ENCODE assay signal across 8 mouse cellular contexts in the genomic region with DNA sequence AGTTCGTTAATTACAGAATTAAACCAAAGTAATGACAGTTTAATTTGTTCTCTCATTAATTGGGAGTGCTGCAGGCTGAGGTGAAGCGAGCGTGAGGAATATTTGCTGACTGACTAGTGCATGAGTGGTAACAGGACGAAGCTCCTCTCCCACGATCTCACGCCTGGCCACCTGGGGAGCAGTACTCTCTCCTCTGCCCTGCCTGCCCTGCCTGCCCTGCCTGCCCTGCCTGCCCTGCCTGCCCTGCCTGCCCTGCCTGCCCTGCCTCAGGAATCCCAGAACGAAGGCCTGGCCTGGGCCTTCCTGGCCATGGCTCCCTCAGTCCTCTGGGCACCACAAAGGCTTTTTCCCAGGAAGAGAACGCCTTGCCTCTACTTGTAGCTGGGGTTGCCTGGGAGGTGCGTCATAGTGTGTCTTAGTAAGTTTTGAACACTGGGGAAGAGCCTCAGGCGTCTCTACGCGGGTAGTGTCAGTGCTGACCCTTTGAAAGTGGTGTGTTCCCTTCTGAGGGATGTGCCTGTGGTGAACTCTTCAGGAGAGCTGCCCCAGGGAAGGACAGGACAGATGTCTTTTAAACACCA.
DNase-seq lines count a peak whose midpoint lies in the region; ATAC-seq and TF ChIP-seq lines count a peak whose summit lies in the region.

No protein-coding gene starts in this region.

- TF ChIP-seq CTCF in left cerebral cortex, adult 2 months (IDR thresholded peaks at IDR 0.05) = no peak
- no peak for TF ChIP-seq CTCF in kidney, postnatal 0 days (IDR thresholded peaks at IDR 0.05; ENCODE audit: low read depth)

- peak overlapping the region; percentile 42 for H3K4me3 ChIP-seq in left cerebral cortex, adult 2 months
- H3K4me3 ChIP-seq in forebrain, embryonic 14.5 days (ENCODE audit: low read depth, low read length) = peak overlapping the region; percentile 19
- peak overlapping the region; percentile 9; the same call in 1 of the 2 replicates for H3K4me3 ChIP-seq in kidney, postnatal 0 days (replicated peaks; ENCODE audit: low read depth, low read length)
- H3K4me3 ChIP-seq in neural tube, embryonic 14.5 days (ENCODE audit: low read depth, low read length) = peak overlapping the region; percentile 13; the same call in 1 of the 2 replicates

- peak overlapping the region; percentile 35; the same call in 1 of the 2 replicates for H3K9ac ChIP-seq in forebrain, embryonic 14.5 days (ENCODE audit: low read length)
- no peak overlapping the region for H3K9ac ChIP-seq in kidney, postnatal 0 days (ENCODE audit: low read depth, low read length)
- H3K9ac ChIP-seq in neural tube, embryonic 14.5 days (replicated peaks; ENCODE audit: low read depth, low read length) = no peak overlapping the region; the same call in 1 of the 2 replicates

- DNase-seq in left cerebral cortex, adult 2 months (ENCODE audit: extremely low spot score in 1 of 2, low spot score in 2 of 2) = no peak
- DNase-seq in left cerebral cortex, adult 18-20 months (ENCODE audit: low spot score in 2 of 2) = no peak
- peak; percentile 48 for DNase-seq in forebrain, embryonic 14.5 days (ENCODE audit: low spot score)
- peak; percentile 58 for DNase-seq in kidney, postnatal 0 days (ENCODE audit: low spot score)
- DNase-seq in layer of hippocampus, postnatal 36 days = no peak
- DNase-seq in frontal cortex, postnatal 10 days (ENCODE audit: low spot score in 2 of 2) = no peak

- peaks cover 7% of the 10 kb centered on the region; the same call in 1 of the 2 replicates for H3K27me3 ChIP-seq in forebrain, embryonic 14.5 days (replicated peaks; ENCODE audit: control insufficient read depth, insufficient read depth, low read length)
- no peaks in the 10 kb centered on the region for H3K27me3 ChIP-seq in kidney, postnatal 0 days (ENCODE audit: insufficient read depth, low read length)
- no peaks in the 10 kb centered on the region for H3K27me3 ChIP-seq in neural tube, embryonic 14.5 days (ENCODE audit: control insufficient read depth, insufficient read depth, low read length)

- H3K36me3 ChIP-seq in forebrain, embryonic 14.5 days (ENCODE audit: control insufficient read depth, insufficient read depth, low read length) = no peaks in the 10 kb centered on the region
- H3K36me3 ChIP-seq in kidney, postnatal 0 days (ENCODE audit: insufficient read depth, low read length) = no peaks in the 10 kb centered on the region
- H3K36me3 ChIP-seq in neural tube, embryonic 14.5 days (ENCODE audit: control insufficient read depth, insufficient read depth, low read length) = no peaks in the 10 kb centered on the region

- H3K27ac ChIP-seq in left cerebral cortex, adult 2 months = no peak overlapping the region
- peak overlapping the region; percentile 79 for H3K27ac ChIP-seq in forebrain, embryonic 14.5 days (ENCODE audit: low read depth, low read length)
- H3K27ac ChIP-seq in kidney, postnatal 0 days = no peak overlapping the region
- peak overlapping the region; percentile 70 for H3K27ac ChIP-seq in neural tube, embryonic 14.5 days (ENCODE audit: low read depth, low read length)

- WGBS in forebrain, embryonic 14.5 days = 7% methylated on average over 12 of the region's 12 CpGs
- WGBS in kidney, postnatal 0 days = 26% methylated on average over 12 of the region's 12 CpGs
- WGBS in neural tube, embryonic 14.5 days = 13% methylated on average over 12 of the region's 12 CpGs

- H3K9me3 ChIP-seq in forebrain, embryonic 14.5 days (replicated peaks; ENCODE audit: control insufficient read depth, low read length) = no peaks in the 10 kb centered on the region
- H3K9me3 ChIP-seq in kidney, postnatal 0 days (replicated peaks; ENCODE audit: low read length) = no peaks in the 10 kb centered on the region
- H3K9me3 ChIP-seq in neural tube, embryonic 14.5 days (ENCODE audit: control insufficient read depth, low read length) = no peaks in the 10 kb centered on the region

- intact Hi-C loops in left cerebral cortex, adult 2 months (cut with DNase I) = loop anchor here (10.0 kb wide), 1 partner anchor 435 kb away; no protein-coding TSS in a partner anchor

- peak; percentile 75 for ATAC-seq in forebrain, embryonic 14.5 days
- 0 out of 2 replicates have a peak, but pooled peaks have one; percentile 29 for ATAC-seq in kidney, postnatal 0 days (replicated peaks; ENCODE audit: low FRiP score, low read depth)
- ATAC-seq in neural tube, embryonic 14.5 days (ENCODE audit: low read depth) = 0 out of 2 replicates have a peak, but pooled peaks have one; percentile 35
- no peak for ATAC-seq in inflammation-experienced regulatory T-cells, adult 6 months

- H3K4me2 ChIP-seq in forebrain, embryonic 14.5 days (ENCODE audit: low read length) = peak overlapping the region; percentile 51
- H3K4me2 ChIP-seq in kidney, postnatal 0 days (ENCODE audit: low read length) = peak overlapping the region; percentile 54
- H3K4me2 ChIP-seq in neural tube, embryonic 14.5 days (ENCODE audit: low read depth, low read length) = peak overlapping the region; percentile 45

- peaks cover 42% of the 10 kb centered on the region for H3K4me1 ChIP-seq in forebrain, embryonic 14.5 days (ENCODE audit: control insufficient read depth, insufficient read depth, low read length)
- peaks cover 18% of the 10 kb centered on the region; the same call in 1 of the 2 replicates for H3K4me1 ChIP-seq in kidney, postnatal 0 days (replicated peaks; ENCODE audit: insufficient read depth, low read length)
- H3K4me1 ChIP-seq in neural tube, embryonic 14.5 days (ENCODE audit: control insufficient read depth, insufficient read depth, low read length) = peaks cover 34% of the 10 kb centered on the region

Comparison
In these comparisons a context has a peak if more than half of its experiments do, and no peak if none do; other contexts are left out.
1. DNase-seq: peak in forebrain, embryonic 14.5 days (single experiment) and kidney, postnatal 0 days (single experiment); none in left cerebral cortex, adult 2 months (0 of 2), left cerebral cortex, adult 18-20 months (0 of 2), layer of hippocampus, postnatal 36 days (0 of 2) and frontal cortex, postnatal 10 days (0 of 2).
2. H3K27ac ChIP-seq: peak in forebrain, embryonic 14.5 days (single experiment) and neural tube, embryonic 14.5 days (single experiment); none in left cerebral cortex, adult 2 months (single experiment) and kidney, postnatal 0 days (single experiment).
3. Peak in every context shown above with its lines, with median percentiles within 50 percentile points of each other: H3K4me3 ChIP-seq and H3K4me2 ChIP-seq.